Mouse (Mus musculus) forebrain, embryonic 11.5 days (tissue): Measurements from ENCODE around the gene Klf9. TPM values are rescaled to one million over a fixed set of nuclear protein-coding genes. Genes with fewer than 3 reads are reported as not detected.

Experiments
- ATAC-seq: fragments of 200-750 bp; cut with Nextera tagmentation; replicated peaks from 2 replicates; pipeline ENCODE4 v1.8.0; 2017; ENCODE audit warnings: moderate TSS enrichment; ENCODE audit not compliant: low FRiP score
- DNase-seq: peaks from one replicate; pipeline ENCODE4 v3.0.0-alpha.2; 2017; ENCODE audit warnings: low spot score
- H3K27ac ChIP-seq: fragments of 300-500 bp; sonication (generic); 2 replicates; pipeline ENCODE4 v1.5.1; 2014; ENCODE audit warnings: low read depth, low read length
- H3K27me3 ChIP-seq: fragments of 300-500 bp; sonication (generic); 2 replicates; pipeline ENCODE4 v1.6.1; 2014; ENCODE audit warnings: mild to moderate bottlenecking, low read length, mixed read lengths; ENCODE audit not compliant: control insufficient read depth, insufficient read depth
- H3K36me3 ChIP-seq: fragments of 300-500 bp; sonication (generic); 2 replicates; pipeline ENCODE4 v1.6.1; 2014; ENCODE audit warnings: mild to moderate bottlenecking, low read length, moderate library complexity, mixed read lengths; ENCODE audit not compliant: control insufficient read depth, insufficient read depth
- H3K4me1 ChIP-seq: fragments of 300-500 bp; sonication (generic); replicated peaks from 2 replicates; pipeline ENCODE4 v1.6.1; 2014; ENCODE audit warnings: low read length, mixed read lengths; ENCODE audit not compliant: control insufficient read depth, insufficient read depth
- H3K4me2 ChIP-seq: fragments of 300-500 bp; sonication (generic); 2 replicates; pipeline ENCODE4 v1.6.1; 2014; ENCODE audit warnings: low read depth, mild to moderate bottlenecking, low read length, moderate library complexity, mixed read lengths; ENCODE audit not compliant: severe bottlenecking
- H3K4me3 ChIP-seq: fragments of 300-500 bp; sonication (generic); 2 replicates; pipeline ENCODE4 v1.5.1; 2014; ENCODE audit warnings: low read depth, low read length
- H3K9ac ChIP-seq: fragments of 300-500 bp; sonication (generic); 2 replicates; pipeline ENCODE4 v1.6.1; 2014; ENCODE audit warnings: low read length
- H3K9me3 ChIP-seq: fragments of 300-500 bp; sonication (generic); 2 replicates; pipeline ENCODE4 v1.6.1; 2016; ENCODE audit warnings: low read length, mixed read lengths; ENCODE audit not compliant: control insufficient read depth
- WGBS: fragments of 180-500 bp; shearing (Covaris S2); extraction: QIAGEN DNeasy Blood & Tissue Kit; methylation state at CpG from one replicate; pipeline ENCODE4 v1.1.7; 2014; 5-methylcytosine and 5-hydroxymethylcytosine counted together
- polyA plus RNA-seq: library from polyadenylated mRNA; unstranded; fragments of >200 nt; fragmentation: Nextera tagmentation; extraction: Ambion mirVana; gene quantifications from 2 replicates; pipeline ENCODE4 v1.2.1, GENCODE M21; 2014

Gene Klf9
- polyA plus RNA-seq, 1 experiment from 2014 or later: 0.86 TPM

DNA sequence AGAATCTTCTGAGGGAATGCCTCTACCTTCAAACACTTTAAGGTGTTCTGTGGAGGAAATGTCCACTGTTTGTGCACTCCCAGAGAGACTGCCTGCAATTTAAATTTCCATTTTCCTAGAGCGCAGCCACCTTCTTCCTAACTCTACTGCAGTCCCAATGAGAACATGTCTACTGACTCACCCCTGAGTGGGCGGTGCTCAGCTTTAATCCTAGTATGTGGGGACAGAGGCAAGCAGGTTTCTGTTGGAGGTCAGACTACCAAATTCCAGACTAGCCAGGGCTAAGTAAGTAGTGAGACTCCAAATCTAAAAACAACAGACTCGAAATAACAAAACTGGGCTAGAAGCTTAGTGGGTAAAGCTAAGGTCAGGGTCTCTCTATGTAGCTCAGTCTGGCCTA, 37.5 kb downstream of the Klf9 start:
- H3K27ac ChIP-seq: no peak overlapping the region
- no peak for DNase-seq
- no peaks in the 10 kb centered on the region for H3K27me3 ChIP-seq
- no peak for ATAC-seq
- no peaks in the 10 kb centered on the region for H3K4me1 ChIP-seq
- 93% methylated on average over 3 of the region's 3 CpGs for WGBS
- H3K4me2 ChIP-seq: no peak overlapping the region
- H3K36me3 ChIP-seq: no peaks in the 10 kb centered on the region
- no peak overlapping the region for H3K4me3 ChIP-seq
- H3K9ac ChIP-seq: no peak overlapping the region
- no peaks in the 10 kb centered on the region for H3K9me3 ChIP-seq

DNA sequence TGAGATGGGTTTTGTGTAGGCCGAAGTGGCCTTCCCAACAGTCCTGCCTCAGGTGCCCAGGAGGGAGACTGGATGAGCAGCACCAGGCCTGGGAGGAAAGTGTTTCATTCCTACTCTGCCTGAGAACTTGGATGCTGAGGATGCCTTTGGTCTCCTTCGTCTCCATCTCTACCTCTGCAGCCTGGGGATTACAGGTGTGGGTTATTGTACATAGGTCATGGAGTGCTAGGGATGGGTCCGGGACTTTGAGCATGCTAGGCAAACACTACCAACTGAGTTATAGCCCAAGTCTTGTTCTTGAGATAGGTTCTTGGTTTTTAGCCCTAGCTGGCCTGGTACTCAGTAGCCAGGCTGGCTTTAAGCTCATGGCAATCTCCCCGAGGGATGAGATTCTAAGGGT, 42.5 kb downstream of the Klf9 start:
- H3K4me1 ChIP-seq: no peaks in the 10 kb centered on the region

DNA sequence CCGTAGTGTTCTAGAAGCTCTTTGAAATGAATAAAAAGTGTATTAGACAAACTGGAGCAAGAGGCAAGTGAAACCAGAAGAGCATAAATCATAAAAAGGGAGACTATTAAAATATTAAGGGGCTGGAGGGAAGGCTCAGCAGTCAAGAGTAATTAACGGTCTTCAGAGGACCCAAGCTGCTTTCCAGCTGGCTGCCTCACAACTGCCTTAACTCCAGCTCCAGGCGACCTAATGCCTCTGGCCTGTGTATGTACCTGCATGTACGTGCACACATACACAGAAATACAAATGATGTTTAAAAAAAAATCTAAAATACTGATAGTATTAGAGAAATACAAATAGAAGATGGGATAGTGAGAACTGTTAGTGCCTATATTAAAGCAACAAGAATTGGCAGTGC, 43.0 kb downstream of the Klf9 start:
- no peak overlapping the region for H3K27ac ChIP-seq
- no peaks in the 10 kb centered on the region for H3K36me3 ChIP-seq
- 89% methylated on average over 4 of the region's 4 CpGs for WGBS
- H3K4me1 ChIP-seq: no peaks in the 10 kb centered on the region
- no peaks in the 10 kb centered on the region for H3K27me3 ChIP-seq
- no peak for DNase-seq
- no peaks in the 10 kb centered on the region for H3K9me3 ChIP-seq
- H3K9ac ChIP-seq: no peak overlapping the region
- no peak overlapping the region for H3K4me2 ChIP-seq
- ATAC-seq: no peak
- H3K4me3 ChIP-seq: no peak overlapping the region

More for the DNA sequence above, 42.5 kb downstream of the Klf9 start:
- no peak overlapping the region for H3K27ac ChIP-seq
- no peak for DNase-seq
- no peaks in the 10 kb centered on the region for H3K9me3 ChIP-seq
- H3K4me3 ChIP-seq: no peak overlapping the region
- H3K27me3 ChIP-seq: no peaks in the 10 kb centered on the region
- ATAC-seq: no peak
- H3K4me2 ChIP-seq: no peak overlapping the region
- no peaks in the 10 kb centered on the region for H3K36me3 ChIP-seq
- no peak overlapping the region for H3K9ac ChIP-seq
- WGBS: 97% methylated on average over 4 of the region's 4 CpGs

DNA sequence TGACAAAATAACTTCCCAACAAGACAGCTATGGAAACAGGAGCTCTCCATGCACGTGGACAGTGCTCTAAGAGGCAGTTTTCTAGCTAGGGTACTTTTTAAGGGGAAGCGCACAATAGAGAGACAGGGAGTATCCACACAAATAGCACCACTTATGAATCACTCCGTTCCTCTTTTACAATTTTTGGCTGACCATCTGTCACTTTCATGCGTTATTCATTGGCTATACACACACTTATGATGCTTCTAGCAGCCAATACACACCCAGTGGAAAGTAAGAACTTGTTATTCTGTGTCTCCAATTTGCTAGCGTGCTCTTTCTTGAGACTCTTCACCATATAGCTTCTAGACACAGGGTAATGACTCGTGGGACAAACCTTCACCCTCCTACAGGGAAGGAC, 46.7 kb downstream of the Klf9 start:
- WGBS: 83% methylated on average over 6 of the region's 6 CpGs
- Histone ChIP-seq H3K9me3 (no peaks in the 10 kb centered on the region), H3K27ac (no peak overlapping the region), H3K9ac (no peak overlapping the region), H3K4me1 (no peaks in the 10 kb centered on the region), H3K4me3 (no peak overlapping the region), H3K36me3 (no peaks in the 10 kb centered on the region), H3K27me3 (no peaks in the 10 kb centered on the region), H3K4me2 (no peak overlapping the region)
- ATAC-seq (no peak), DNase-seq (no peak)

DNA sequence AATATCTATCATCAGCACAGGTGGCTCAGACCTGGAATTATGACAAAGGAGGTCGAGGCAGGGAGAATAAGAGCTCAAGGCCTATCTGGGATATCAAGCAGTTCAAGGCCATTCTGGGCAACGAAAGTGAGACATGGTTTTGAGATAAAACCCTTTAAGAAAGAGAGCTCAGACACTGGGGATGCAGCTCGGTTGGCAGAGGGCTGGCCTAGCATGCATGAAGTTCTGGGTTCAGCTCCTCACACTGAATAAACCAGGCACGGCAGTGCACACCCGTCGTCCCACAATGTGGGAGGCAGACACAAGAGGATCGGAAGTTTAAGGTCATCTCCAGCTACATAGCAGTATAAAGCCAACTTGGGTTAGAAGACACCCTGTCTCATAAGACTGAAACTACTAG, 48.0 kb downstream of the Klf9 start:
- WGBS: 92% methylated on average over 7 of the region's 7 CpGs
- Histone ChIP-seq H3K27ac (no peak overlapping the region), H3K9ac (no peak overlapping the region), H3K4me2 (no peak overlapping the region), H3K27me3 (no peaks in the 10 kb centered on the region), H3K4me1 (no peaks in the 10 kb centered on the region), H3K36me3 (no peaks in the 10 kb centered on the region), H3K9me3 (no peaks in the 10 kb centered on the region), H3K4me3 (no peak overlapping the region)
- DNase-seq: no peak
- ATAC-seq: no peak

DNA sequence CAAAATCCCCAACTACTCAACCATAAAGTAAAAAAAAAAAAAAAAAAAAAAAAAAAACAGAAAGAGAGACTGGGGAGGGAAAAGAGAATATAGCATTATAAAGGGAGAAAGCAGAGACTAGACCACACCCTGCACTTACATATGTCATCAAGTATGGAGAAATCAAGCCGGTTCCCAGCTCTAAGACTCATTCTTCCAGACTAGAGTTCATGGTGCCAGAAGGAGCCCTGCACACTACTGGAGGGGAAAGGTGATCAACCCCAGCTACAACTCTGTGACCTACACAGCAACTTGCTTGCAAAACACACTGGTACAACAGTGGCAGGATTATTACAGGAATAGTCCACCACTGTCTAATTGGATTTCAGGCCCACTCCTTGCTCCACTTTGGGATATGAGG, 48.7 kb downstream of the Klf9 start:
- no peak overlapping the region for H3K4me3 ChIP-seq
- no peak for DNase-seq
- no peak overlapping the region for H3K27ac ChIP-seq
- H3K36me3 ChIP-seq: no peaks in the 10 kb centered on the region
- no peaks in the 10 kb centered on the region for H3K9me3 ChIP-seq
- WGBS: 84% methylated on average over 1 of the region's 1 CpGs
- no peak overlapping the region for H3K9ac ChIP-seq
- no peaks in the 10 kb centered on the region for H3K4me1 ChIP-seq
- H3K4me2 ChIP-seq: no peak overlapping the region
- no peaks in the 10 kb centered on the region for H3K27me3 ChIP-seq
- ATAC-seq: no peak

DNA sequence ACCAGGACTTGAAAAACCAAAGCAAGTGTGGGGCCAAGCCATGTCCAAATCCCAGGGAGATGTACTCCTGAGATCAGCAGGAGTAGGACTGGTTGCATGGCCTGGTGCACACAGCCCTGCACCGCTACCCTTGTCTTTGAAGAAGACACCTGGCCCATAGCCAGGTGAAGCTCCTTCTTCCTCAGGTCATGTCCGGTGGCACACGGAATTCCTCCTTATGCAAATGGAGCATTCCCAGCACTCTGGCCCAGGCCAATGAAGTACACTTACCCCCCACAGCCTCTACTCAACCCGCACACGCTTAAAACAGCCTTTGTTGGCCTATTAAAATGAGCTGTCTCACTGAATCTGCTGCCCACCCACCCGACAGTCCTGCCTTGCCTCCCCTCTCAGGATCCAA, 50.5 kb downstream of the Klf9 start:
- Histone ChIP-seq H3K36me3 (no peaks in the 10 kb centered on the region), H3K9me3 (no peaks in the 10 kb centered on the region), H3K4me3 (no peak overlapping the region), H3K27ac (no peak overlapping the region), H3K9ac (no peak overlapping the region), H3K27me3 (no peaks in the 10 kb centered on the region), H3K4me2 (no peak overlapping the region), H3K4me1 (no peaks in the 10 kb centered on the region)
- DNase-seq (no peak), ATAC-seq (no peak)
- 91% methylated on average over 6 of the region's 6 CpGs for WGBS

DNA sequence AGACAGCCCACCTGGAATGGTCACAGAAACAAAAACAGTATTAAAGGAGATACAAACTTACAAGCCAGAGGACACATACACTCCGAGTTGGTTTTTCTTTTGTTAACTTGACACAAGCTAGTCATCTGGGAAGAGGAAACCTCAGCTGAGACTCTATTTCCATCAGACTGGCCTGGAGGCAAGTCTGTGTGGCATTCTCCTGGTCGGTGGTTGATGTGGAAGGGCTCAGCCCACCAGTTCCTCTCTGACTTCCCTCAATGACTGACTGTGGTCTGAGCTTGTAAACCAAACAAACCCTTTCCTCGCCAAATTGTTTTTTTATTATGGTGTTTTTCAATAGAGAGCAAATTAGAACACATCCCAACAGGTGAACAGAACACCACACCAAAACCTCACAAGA, 52.0 kb downstream of the Klf9 start:
- ATAC-seq (no peak), DNase-seq (no peak)
- Histone ChIP-seq H3K4me3 (no peak overlapping the region), H3K9ac (no peak overlapping the region), H3K36me3 (no peaks in the 10 kb centered on the region), H3K4me2 (no peak overlapping the region), H3K9me3 (no peaks in the 10 kb centered on the region), H3K27me3 (no peaks in the 10 kb centered on the region), H3K27ac (no peak overlapping the region), H3K4me1 (no peaks in the 10 kb centered on the region)
- 87% methylated on average over 3 of the region's 3 CpGs for WGBS

DNA sequence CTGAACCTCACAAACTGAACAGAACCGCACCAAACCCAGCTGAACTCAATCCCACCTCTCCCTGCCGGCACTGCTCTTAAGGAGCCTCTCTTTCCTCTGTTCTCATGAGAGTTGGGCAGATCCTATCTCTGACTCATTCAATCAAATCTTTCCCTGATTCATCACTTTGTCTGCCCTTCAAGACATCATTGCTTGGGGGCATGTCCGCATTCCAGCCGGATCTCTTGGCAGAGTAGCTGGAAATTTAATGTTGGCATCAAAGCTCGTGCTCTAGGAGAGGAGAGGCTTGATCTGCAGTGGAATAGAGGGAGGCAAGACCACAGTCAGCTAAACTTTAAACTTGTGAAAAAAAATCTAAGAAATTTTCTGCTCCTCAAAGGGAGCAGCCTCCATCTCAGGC, 61.1 kb downstream of the Klf9 start:
- WGBS: 99% methylated on average over 5 of the region's 5 CpGs
- Histone ChIP-seq H3K4me1 (no peaks in the 10 kb centered on the region), H3K27me3 (no peaks in the 10 kb centered on the region), H3K27ac (no peak overlapping the region), H3K9me3 (no peaks in the 10 kb centered on the region), H3K4me2 (no peak overlapping the region), H3K36me3 (peaks cover 13% of the 10 kb centered on the region), H3K4me3 (no peak overlapping the region), H3K9ac (no peak overlapping the region)
- DNase-seq (no peak), ATAC-seq (no peak)
